Mouse (Mus musculus): Measurements from ENCODE around the gene Dnah2. TPM values are rescaled to one million over a fixed set of nuclear protein-coding genes. Genes with fewer than 3 reads are reported as not detected.

Gene Dnah2
- total RNA-seq, 2 experiments from 2014 or later = 3.5 to 3.6 TPM

DNA sequence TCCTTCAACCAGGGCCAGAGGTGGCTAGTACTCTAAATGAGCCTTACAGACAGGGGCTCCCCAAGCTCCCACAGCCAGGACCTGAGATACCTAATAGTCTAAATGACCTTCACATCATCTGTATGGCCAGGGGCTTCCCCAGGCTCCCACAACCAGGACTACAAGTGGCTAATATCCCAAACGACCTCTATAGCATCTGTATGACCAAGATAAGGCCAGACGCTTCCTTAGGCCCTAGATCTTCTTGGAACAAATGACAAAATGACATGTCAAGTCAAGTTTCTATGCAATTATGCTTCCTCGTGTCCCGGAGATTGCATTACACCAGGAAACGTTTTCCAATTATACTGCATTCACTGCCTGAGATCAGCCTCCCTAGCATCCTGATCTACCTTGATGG, 27.4 kb upstream of the Dnah2 start:
- intact Hi-C loops (cut with DNase I) = loop anchor here (5.0 kb wide), 1 partner anchor 44 kb away; no protein-coding TSS in a partner anchor
- no peak for DNase-seq (ENCODE audit: low spot score in 2 of 2)

DNA sequence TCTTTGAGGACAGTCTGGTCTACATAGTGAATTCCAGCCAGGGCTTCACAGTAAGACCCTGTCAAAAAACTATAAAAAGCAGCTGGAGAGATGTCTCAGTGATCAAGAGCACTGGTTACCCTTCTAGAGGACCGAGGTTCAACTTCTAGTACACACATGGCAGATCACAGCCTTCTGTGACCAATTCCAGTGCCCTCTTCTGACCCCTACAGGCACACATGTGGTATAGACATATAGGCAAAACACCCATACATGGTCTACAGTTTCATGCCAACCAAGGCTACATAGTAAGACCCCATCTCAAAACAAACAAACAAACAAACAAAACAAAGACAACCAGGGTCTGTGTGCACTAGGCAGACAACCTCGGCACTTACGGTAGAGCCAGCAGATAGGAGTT, 26.3 kb upstream of the Dnah2 start:
- intact Hi-C loops (cut with DNase I) = loop anchor here (5.0 kb wide), 1 partner anchor 43 kb away; no protein-coding TSS in a partner anchor
- no peak for DNase-seq (ENCODE audit: low spot score in 2 of 2)

DNA sequence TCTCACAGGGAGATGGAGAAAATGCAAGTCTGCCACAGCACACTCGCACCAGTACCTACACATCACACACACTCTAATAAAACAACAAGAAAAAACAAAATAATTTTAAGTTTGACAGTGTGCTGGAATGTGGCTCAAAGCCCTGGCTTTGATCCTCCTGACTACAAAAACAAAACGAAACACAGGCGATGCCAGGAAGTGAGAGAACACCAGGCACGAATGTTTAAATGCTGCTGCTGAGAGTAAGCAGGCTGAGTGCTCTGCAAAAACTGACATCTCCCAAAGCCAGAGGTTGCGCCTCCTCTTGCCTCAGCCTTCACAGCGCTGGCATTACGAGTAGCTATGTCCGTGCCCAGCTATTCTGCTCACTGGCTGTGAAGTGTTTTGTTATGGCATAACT, 16.2 kb upstream of the Dnah2 start:
- intact Hi-C loops (cut with DNase I) = no loop called here
- no peak for DNase-seq (ENCODE audit: low spot score in 2 of 2)

DNA sequence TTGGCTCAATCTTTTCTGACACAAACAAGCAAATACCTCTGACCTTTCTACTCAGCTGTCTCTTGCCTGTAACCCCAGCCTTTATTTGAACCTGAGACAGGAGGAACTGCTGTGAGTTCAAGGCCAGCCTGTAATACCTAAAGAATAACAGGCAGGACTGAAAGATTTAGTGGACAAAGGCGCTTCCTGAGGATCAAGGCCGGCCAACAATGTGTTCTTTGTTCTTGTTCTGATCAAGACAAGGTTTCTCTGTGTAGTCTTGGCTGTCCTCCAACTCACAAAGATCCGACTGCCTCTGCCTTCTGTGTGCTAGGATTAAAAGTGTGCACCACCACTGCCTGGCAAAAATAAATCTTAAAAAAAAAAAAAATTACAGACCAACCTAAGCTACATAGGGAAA, 15.5 kb upstream of the Dnah2 start:
- DNase-seq (ENCODE audit: low spot score in 2 of 2) = no peak
- intact Hi-C loops (cut with DNase I) = no loop called here

DNA sequence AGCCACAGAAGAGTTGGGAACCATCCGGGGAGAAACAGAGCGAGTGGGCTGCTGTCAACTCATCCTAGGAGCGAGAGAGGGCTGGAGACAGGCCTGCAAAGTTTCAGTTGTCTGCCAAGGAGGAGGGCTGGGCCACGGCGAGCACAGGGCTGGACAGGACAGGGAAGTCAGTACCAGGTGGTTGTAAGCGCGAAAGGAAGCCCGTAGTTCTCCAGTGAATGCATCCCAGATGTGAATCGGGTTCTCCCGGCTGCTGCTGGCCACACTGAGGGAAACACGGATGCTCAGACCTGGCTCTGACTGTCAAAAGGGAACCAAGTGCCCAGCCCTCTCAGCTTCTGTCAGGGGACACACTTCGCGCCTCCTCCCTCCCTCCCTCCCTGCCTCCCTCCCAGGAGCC, 14.5 kb upstream of the Dnah2 start:
- intact Hi-C loops (cut with DNase I) = no loop called here
- no peak for DNase-seq (ENCODE audit: low spot score in 2 of 2)

DNA sequence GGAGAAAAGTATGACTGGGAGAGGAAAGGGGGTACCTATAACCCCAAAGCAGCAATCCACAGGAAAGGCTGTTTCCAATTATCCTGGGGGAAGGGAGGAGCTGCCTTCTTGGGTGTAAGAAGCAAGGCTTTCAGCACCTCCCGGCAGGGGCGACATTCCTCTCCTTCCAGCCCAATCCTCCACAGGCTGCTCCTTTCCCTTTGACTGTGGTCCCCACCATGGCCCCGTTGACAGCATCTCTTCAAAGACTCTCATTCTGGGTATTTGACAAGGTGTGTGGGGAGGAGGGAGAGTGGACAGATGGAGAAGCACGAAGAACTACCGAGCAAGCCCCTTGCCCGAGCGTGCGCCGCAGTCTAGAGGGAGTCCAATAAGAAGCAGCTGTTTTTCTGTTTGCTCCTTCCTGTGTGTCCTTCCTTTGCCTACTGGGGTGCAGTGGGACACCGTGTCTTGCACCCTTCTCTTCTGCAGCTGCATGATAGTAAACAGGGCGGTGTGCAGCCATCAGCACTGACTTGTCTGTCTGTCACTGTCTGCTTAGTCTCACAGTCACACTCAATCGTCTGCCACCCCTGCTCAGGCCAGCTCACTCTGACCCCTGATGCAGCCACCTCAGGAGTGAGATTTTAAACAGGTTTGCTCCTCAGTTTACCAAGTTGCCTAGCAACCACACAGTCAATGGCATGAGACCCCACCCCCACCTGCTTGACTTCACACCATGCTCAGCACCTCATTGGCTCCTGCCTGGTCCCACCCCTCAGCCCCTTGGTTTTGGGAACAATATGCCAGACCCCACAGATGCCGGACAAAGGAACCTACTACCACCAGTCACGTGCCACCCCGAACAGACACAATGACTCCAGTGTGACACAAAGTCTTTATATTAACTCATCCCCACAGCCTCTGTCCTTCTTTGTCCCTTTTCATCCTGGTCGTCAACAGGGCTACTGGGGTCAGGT, 12.3 kb upstream of the Dnah2 start:
- DNase-seq (ENCODE audit: low spot score in 2 of 2) = no peak
- intact Hi-C loops (cut with DNase I) = no loop called here

DNA sequence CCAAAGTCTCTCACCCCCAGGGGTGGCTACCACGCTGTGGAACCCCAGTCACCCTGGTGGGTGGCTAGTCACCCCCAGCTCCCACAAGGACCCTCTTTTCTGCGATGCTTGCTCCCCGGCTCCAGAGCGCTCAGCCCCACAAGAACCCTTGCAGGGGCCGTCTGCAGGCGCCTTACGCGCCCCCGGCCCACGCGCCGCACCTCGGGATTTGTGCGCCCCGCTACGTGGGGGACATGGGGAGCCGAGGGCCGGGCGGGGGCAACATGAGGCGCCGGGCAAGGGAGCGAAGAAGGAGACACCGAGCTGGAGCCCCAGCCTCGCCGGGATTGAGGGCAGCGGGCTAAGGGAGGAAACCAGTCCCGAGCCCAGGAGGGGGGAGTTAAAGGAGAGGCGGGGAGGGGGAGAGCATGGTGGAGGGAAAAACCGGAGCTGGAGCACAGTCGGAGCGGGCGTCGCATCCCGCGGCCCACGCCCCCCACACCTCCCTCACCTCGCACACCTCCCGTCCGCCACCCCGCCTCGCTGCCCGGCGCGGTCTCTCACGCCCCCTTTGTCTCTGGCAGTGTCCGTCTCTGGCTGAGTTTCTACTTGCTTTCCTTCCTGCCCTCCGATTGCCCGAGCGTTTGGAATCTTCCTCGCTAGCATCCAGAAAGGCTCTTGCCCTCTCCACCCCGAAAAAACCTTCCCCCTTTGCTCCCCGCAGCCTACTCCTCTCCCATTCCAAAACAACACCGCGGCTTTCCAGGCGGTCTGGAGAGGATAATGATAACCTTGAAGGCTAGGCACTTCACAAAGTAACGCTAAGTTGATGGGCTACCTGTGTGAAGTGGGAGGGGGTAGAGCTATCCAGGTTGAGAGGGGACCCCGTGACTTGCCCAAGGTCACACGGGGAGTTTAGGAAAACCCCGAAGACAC, 11.2 kb upstream of the Dnah2 start, which contains the start of gene Efnb3:
TSS of gene Efnb3 (minus strand) at position 355 of the 915 bp plus-strand sequence.
- intact Hi-C loops (cut with DNase I) = no loop called here
- peak in 1 of 2 experiments; percentile 45 for DNase-seq (ENCODE audit: low spot score in 2 of 2)

DNA sequence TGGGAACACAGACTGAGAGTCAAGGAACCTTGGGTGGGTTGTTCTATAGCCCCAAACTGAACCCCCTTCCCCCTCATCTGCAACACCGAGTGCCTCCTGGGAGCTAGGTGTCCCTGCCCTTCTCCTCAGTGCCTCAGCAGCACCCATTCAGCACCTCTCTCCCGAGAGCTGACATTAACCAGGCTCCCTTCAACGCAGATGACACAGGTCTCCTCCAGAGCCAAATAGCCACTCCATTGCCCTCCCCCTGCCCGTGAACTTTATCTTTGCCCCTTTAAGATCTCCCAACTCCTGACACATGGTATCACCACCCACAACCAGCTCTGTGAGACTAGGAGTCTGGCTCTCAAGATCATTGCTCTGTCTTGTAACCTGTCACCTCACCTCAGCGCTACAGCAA, 10.3 kb upstream of the Dnah2 start:
- DNase-seq (ENCODE audit: low spot score in 2 of 2) = no peak
- intact Hi-C loops (cut with DNase I) = no loop called here

DNA sequence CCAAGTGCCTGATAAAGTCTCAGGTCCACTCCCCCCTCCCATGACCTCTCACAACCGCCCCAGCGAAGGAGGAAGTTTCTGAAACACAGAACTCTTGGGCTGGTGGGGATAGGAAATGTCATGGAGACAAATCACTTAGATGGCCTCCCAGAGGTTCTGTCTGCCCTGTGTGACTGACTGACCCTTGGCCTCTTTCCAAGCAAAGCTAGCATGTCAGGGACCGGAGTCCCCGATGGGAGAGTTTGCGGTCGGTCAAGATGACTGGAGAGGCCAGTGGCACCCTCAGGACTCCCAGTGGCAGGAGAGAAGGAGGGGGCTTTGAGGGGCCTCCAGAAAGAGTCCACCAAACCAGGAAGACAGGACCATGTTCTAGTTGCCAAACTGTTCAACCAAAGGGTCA, 9.8 kb upstream of the Dnah2 start:
- no peak for DNase-seq (ENCODE audit: low spot score in 2 of 2)
- intact Hi-C loops (cut with DNase I) = no loop called here

DNA sequence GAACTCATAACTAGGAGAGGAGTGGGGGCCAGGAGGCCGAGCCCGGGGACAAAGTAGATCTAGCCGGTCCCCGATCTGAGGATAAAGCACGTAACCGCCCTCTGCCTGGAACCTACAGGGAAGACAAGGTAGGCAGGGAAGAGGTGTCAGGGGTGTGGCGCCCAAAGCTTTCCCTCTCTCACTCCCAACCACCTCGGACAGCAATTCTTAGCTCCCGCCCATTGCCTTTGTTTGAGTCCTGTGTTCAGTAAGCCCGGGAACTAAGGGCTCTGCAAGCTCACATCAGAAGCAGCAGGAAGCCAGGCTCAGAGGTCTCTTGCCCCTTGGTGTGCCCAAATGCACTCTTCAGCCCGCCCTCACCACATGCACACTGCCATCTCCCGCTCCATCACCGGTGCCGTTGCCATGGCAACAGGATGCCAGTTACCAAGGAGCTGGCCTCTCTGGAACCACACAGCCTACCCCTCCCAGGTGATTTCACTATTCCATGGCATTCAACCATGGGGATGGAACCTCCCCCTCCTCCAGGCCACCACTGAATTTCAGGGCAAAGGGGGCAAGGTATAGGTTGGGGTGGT, 8.6 kb upstream of the Dnah2 start:
- DNase-seq (ENCODE audit: low spot score in 2 of 2) = peak in 1 of 2 experiments; percentile 65
- intact Hi-C loops (cut with DNase I) = no loop called here

DNA sequence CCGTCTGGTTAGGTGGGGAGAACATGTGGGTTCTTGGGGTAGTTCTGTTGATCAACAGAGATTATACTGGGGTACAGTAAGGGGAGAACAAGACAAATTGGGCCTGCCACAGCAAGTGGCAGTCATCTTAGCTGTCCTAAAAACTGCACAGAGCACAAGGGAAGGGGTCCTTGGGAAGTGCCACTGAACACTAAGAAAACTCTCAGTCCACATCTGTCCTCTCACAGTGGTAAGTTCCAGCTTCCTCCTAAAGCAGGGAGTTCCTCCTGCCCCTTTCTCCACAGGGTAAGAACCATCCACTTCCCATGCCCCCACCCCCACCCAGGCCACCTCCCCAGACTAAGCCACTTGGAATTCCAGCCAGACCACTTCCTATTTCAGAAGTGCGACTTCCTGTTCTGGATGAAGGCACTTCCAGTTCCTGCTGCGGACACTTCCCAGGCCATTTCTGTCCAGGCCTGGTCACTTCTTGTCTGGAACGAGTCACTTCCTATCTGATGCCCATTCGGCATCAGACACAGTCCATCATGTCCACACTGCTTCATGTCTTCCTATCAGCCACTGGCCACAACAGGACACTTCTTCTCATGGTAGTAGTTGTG, 5.7 kb upstream of the Dnah2 start:
- intact Hi-C loops (cut with DNase I) = no loop called here
- DNase-seq (ENCODE audit: low spot score in 2 of 2) = no peak

DNA sequence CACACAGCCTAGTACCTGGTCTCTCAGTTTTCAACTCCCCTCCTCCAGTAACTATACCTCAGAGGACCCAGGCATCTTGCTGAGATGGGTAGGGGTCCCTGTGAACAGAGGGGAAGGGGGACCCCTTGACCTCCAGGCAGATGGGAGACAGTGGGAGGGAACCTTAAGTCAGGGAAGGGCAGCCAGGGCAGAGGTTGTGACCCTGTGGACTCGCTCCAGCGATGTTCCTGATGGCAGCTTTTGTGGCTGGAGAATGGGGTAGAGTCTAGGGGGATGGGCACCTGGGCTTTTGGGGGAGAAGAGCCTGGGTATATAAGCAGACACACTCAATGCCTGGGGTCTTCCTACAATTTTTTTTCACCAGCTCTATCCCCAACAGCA, 4.4 kb upstream of the Dnah2 start:
- DNase-seq (ENCODE audit: low spot score in 2 of 2) = no peak

DNA sequence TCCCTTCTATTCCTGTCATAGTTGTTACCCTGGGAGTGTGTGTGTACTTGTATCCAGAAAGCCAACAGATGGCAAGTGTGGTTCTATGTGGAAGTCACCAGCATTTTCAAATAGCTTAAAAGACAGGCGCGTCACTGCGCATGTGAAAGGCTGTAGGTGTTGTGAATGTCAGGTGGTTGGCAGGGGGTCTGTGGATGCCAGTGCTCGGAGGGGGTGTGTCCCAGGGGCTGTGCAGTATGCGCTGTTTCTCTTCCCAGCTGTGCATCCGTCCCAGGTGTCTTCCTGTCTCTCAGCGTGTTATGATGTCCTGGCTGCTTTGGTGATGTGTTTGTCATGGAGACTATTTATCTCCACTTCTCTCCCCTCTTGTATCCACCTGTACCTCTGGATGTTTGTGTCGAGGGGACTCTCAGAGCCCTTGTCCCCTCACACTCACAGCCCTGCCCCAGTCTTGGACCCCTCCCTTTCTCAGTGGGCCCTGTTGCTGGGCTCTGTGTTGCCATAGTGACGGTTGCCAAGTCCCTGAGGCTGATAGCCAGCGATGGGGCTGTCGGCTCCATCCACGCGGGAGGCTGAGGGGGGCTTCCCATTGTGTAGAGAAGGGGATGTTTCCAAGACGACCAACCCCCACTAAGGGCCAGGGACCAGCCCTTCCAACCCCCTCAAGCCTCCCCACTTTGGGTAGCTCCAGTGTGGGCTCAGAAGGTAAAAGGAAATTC, 3.9 kb upstream of the Dnah2 start:
- intact Hi-C loops (cut with DNase I) = no loop called here
- peak; percentile 64 to 86 for DNase-seq (ENCODE audit: low spot score in 2 of 2)

More for the DNA sequence above, 4.4 kb upstream of the Dnah2 start:
- intact Hi-C loops (cut with DNase I) = no loop called here

DNA sequence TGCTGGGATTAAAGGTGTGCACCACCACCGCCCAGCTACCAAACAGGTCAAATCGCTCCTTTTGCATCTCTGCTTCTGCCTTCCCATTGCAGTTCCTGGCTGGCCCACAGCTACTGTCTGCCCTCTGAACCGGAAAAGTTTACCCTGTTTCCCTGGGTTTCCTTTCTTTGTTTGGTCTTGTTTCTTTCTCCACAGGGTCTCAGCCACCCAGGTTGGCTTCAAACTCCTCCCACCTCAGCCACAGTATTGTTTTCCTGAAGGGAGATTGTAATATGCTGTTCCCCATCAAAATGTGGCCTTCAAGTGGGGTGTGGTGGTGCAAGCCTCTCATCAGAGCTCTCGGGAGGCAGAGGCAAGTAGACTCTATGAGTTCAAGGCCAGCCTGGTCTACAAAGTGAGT, 2.4 kb upstream of the Dnah2 start:
- intact Hi-C loops (cut with DNase I) = no loop called here
- DNase-seq (ENCODE audit: low spot score in 2 of 2) = no peak

DNA sequence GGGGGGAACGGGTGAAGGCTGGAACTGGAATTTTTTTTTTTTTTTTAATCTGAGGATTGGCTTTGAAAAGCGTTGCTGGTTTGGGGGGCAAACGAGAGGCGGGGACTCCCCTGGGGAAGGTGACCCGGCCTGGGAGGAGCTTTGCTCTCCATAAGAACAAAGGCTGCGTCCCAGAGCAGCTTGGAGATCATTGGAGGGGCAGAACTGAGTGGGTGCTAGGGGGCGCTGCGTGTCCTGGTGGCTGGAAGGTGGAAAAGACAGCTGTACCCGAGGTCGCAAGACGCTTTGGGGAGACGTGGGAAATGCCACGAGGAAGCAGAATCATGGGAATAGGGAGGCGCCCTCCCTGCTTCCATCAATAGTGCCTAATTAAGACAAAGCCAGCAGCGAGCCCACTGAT, 1.8 kb downstream of the Dnah2 start:
- peak in 1 of 2 experiments; percentile 59 for DNase-seq (ENCODE audit: low spot score in 2 of 2)
- intact Hi-C loops (cut with DNase I) = loop anchor here (2.0 kb wide), 1 partner anchor 32 kb away; no protein-coding TSS in a partner anchor

DNA sequence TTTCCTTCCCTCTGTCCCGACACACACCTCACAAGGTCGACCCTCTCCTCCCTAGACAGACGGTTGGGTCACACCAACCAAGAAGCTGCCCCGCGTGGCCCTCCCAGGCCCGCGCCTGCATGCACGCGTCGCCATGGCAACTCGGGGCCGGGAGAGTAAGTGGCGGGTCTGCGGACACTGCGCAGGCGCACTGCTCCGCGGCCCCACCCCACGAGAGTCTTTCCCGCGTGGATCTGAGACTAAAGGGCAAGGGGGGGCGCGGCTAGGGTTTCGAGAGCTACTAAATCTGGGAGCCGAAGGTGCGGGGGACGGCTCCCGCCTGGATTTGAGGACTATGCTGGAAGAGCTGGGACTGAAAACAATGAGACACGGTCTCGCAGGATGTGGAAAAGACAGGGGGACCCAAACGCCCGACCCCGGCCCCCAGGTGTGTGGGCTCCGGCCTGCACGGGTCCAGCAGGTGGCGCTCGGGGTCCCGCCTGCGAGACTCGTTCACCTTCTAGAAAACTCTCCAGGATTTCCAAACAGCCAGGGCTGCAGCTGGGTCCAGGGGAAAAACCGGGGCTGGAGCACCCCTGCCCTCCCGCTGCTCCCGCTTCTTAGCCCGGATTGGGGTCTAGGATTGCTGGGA, 2.4 kb downstream of the Dnah2 start:
- DNase-seq (ENCODE audit: low spot score in 2 of 2) = peak; percentile 78 to 89
- intact Hi-C loops (cut with DNase I) = loop anchor here (2.0 kb wide), 1 partner anchor 32 kb away; no protein-coding TSS in a partner anchor

DNA sequence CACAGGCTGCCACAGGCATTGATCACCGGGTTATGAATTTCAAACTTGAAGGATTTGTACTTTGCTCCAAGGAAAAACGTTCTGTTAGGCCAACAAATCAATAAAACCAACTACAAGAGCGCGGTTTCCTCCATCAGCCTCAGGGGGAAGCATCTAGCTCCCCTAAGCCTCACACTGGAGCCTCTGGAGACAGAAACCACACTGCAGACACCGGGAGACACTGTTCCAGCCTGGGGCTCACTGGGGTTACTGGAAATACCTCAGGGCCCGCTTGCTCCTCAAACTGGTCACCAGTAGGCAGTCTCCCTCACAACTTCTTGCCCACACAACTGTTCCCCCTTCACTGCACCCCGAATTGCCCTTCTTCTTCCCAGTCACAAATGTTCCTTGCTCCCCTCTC, 3.0 kb downstream of the Dnah2 start:
- no peak for DNase-seq (ENCODE audit: low spot score in 2 of 2)
- intact Hi-C loops (cut with DNase I) = loop anchor here (2.0 kb wide), 1 partner anchor 33 kb away; no protein-coding TSS in a partner anchor

DNA sequence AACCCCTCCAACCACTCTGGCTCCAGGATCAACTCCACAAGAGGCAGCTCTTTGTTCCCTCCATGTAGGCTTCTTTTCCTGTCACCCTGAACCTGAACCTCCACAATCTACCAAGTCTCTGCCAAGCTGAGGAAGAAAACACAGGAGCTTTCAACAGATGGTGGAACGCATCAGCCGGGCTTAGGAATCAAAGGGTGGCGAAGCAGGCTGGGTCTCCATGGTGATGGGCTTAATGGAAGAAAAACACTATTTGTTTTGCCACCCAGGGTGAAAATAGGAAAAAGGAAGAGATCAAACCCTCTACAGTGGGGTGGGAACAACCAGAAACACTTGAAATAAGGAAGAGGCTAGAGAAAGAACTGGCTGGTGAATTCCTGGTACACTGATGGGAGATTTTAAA, 5.3 kb downstream of the Dnah2 start:
- DNase-seq (ENCODE audit: low spot score in 2 of 2) = no peak
- intact Hi-C loops (cut with DNase I) = no loop called here
